Mouse (Mus musculus): ENCODE measurements at regions not wholly inside any gene's neighbourhood (a gene's known extent, or its start where the extent isn't known, plus 50 kb on each side); places are given as distances from the start of the nearest gene placed in this dataset.
A peak's percentile ranks its signal among the peaks of the same experiment; 100 is the strongest.

DNA sequence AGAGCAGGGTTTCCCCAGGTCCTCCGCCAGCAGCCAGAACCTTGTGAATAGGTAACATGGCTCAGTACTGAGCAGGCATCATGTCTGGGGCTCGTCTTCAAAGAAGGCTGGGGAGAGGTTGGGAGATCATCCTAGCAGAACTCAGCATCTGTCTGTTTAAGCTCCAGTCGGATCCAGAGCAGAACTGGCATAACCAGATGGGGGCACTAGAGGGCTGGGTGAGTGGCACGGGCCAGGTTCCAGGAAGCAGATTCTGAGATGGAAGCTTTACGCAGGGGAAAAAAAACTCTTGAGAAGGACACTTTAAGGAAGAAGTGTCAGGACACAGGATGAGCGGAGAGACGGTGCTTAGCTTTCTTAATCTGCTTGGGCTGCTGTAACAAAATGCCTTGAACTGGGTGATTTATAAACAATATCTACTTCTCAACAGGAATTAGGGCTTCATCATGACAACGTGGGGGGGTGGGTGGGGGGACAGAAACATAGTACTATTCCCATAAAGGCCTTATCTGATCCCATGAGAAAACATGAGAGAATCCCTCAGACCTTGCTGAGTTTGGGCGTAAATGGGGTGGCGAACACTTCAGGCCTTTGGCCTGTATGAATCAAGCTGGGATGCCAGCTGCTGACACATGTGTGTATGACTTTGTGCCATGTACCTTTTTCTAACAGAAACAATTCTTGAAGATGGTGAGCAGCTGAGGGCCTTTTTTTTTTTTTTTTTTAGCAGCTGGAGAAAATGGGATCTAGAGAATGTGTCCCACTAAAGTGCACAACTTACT lies 69.6 kb upstream of the Creb5 start:
- TF ChIP-seq CTCF (conservative IDR thresholded peaks at IDR 0.05; ENCODE audit: insufficient read depth, insufficient read length, low read depth, low read length), result peak; percentile 68
- TF ChIP-seq POLR2A (IDR thresholded peaks at IDR 0.05; ENCODE audit: low read depth, low read length), result no peak
